Mouse (Mus musculus): Measurements from ENCODE around the gene Qsox1. TPM values are rescaled to one million over a fixed set of nuclear protein-coding genes. Genes with fewer than 3 reads are reported as not detected.

Gene Qsox1
- total and polyA plus RNA-seq, 2 experiments from 2014 or later, result 22.4 to 35.7 TPM

- no peaks in the 10 kb centered on the region for H3K27me3 ChIP-seq (ENCODE audit: insufficient read depth, low read length)
- no peak for TF ChIP-seq CTCF (IDR thresholded peaks at IDR 0.05; ENCODE audit: low read depth)
- no peak overlapping the region for H3K4me2 ChIP-seq (ENCODE audit: low read depth)
- 59% methylated on average over 7 of the region's 7 CpGs for WGBS
- no peak overlapping the region for H3K27ac ChIP-seq (ENCODE audit: low read depth, low read length)
- H3K4me3 ChIP-seq (ENCODE audit: low read depth, low read length), result no peak overlapping the region
- DNase-seq (no peak), ATAC-seq (no peak)
- no peaks in the 10 kb centered on the region for H3K4me1 ChIP-seq (ENCODE audit: insufficient read depth)
- no peak overlapping the region for H3K9ac ChIP-seq
- H3K9me3 ChIP-seq (ENCODE audit: low read length), result no peaks in the 10 kb centered on the region
- H3K36me3 ChIP-seq (ENCODE audit: insufficient read depth), result peaks cover 39% of the 10 kb centered on the region
Observed at GRCm38 (mm10) chr1:155785886-155786285, 26.8 kb downstream of the Qsox1 start.

GRCm38 (mm10) chr1:155784343-155785205 lies 28.1 kb downstream of the Qsox1 start:
- Histone ChIP-seq H3K9me3 (ENCODE audit: low read length) (no peaks in the 10 kb centered on the region), H3K9ac (no peak overlapping the region), H3K27me3 (ENCODE audit: insufficient read depth, low read length) (no peaks in the 10 kb centered on the region), H3K4me2 (ENCODE audit: low read depth) (no peak overlapping the region), H3K4me1 (ENCODE audit: insufficient read depth) (no peaks in the 10 kb centered on the region), H3K4me3 (ENCODE audit: low read depth, low read length) (no peak overlapping the region), H3K36me3 (ENCODE audit: insufficient read depth) (peaks cover 50% of the 10 kb centered on the region), H3K27ac (ENCODE audit: low read depth, low read length) (no peak overlapping the region)
- peak; percentile 85 for TF ChIP-seq CTCF (IDR thresholded peaks at IDR 0.05; ENCODE audit: low read depth)
- WGBS, result 43% methylated on average over 19 of the region's 19 CpGs
- DNase-seq (peak; percentile 50), ATAC-seq (peak; percentile 70)

- Histone ChIP-seq H3K9ac (no peak overlapping the region), H3K4me2 (ENCODE audit: low read depth) (no peak overlapping the region), H3K27me3 (ENCODE audit: insufficient read depth, low read length) (no peaks in the 10 kb centered on the region), H3K9me3 (ENCODE audit: low read length) (no peaks in the 10 kb centered on the region), H3K4me3 (ENCODE audit: low read depth, low read length) (no peak overlapping the region), H3K4me1 (ENCODE audit: insufficient read depth) (no peaks in the 10 kb centered on the region), H3K36me3 (ENCODE audit: insufficient read depth) (peaks cover 42% of the 10 kb centered on the region), H3K27ac (ENCODE audit: low read depth, low read length) (no peak overlapping the region)
- ATAC-seq, result no peak
- DNase-seq, result no peak
- WGBS, result 78% methylated on average over 5 of the region's 5 CpGs
- TF ChIP-seq CTCF (IDR thresholded peaks at IDR 0.05; ENCODE audit: low read depth), result no peak
Observed at GRCm38 (mm10) chr1:155782382-155782781, 30.3 kb downstream of the Qsox1 start.

- Histone ChIP-seq H3K9me3 (ENCODE audit: low read length) (peaks cover 7% of the 10 kb centered on the region; the same call in 1 of the 2 replicates), H3K27ac (ENCODE audit: low read depth, low read length) (no peak overlapping the region), H3K9ac (no peak overlapping the region), H3K4me2 (ENCODE audit: low read depth) (no peak overlapping the region), H3K4me1 (ENCODE audit: insufficient read depth) (no peaks in the 10 kb centered on the region), H3K36me3 (ENCODE audit: insufficient read depth) (peaks cover 25% of the 10 kb centered on the region), H3K27me3 (ENCODE audit: insufficient read depth, low read length) (no peaks in the 10 kb centered on the region), H3K4me3 (ENCODE audit: low read depth, low read length) (no peak overlapping the region)
- ATAC-seq (no peak), DNase-seq (no peak)
- TF ChIP-seq CTCF (IDR thresholded peaks at IDR 0.05; ENCODE audit: low read depth), result no peak
- WGBS, result 59% methylated on average over 14 of the region's 14 CpGs
Observed at GRCm38 (mm10) chr1:155777641-155778625, 34.8 kb downstream of the Qsox1 start.

GRCm38 (mm10) chr1:155759167-155759566 lies 53.5 kb downstream of the Qsox1 start:
- Histone ChIP-seq H3K4me2 (ENCODE audit: low read depth) (no peak overlapping the region), H3K27ac (ENCODE audit: low read depth, low read length) (no peak overlapping the region), H3K36me3 (ENCODE audit: insufficient read depth) (no peaks in the 10 kb centered on the region), H3K9me3 (ENCODE audit: low read length) (no peaks in the 10 kb centered on the region), H3K4me3 (ENCODE audit: low read depth, low read length) (no peak overlapping the region), H3K27me3 (ENCODE audit: insufficient read depth, low read length) (no peaks in the 10 kb centered on the region), H3K9ac (no peak overlapping the region), H3K4me1 (ENCODE audit: insufficient read depth) (no peaks in the 10 kb centered on the region)
- no peak for TF ChIP-seq CTCF (IDR thresholded peaks at IDR 0.05; ENCODE audit: low read depth)
- WGBS, result 59% methylated on average over 12 of the region's 12 CpGs
- DNase-seq (no peak), ATAC-seq (no peak)

GRCm38 (mm10) chr1:155758711-155759110 lies 54.0 kb downstream of the Qsox1 start:
- 91% methylated on average over 4 of the region's 4 CpGs for WGBS
- Histone ChIP-seq H3K4me2 (ENCODE audit: low read depth) (no peak overlapping the region), H3K4me3 (ENCODE audit: low read depth, low read length) (no peak overlapping the region), H3K4me1 (ENCODE audit: insufficient read depth) (no peaks in the 10 kb centered on the region), H3K9ac (no peak overlapping the region), H3K36me3 (ENCODE audit: insufficient read depth) (no peaks in the 10 kb centered on the region), H3K9me3 (ENCODE audit: low read length) (no peaks in the 10 kb centered on the region), H3K27ac (ENCODE audit: low read depth, low read length) (no peak overlapping the region), H3K27me3 (ENCODE audit: insufficient read depth, low read length) (no peaks in the 10 kb centered on the region)
- no peak for TF ChIP-seq CTCF (IDR thresholded peaks at IDR 0.05; ENCODE audit: low read depth)
- no peak for ATAC-seq
- DNase-seq, result no peak
